9 mouse cellular contexts compared by ENCODE assay signal in genomic region chr8:47218021-47218420, GRCm38 (mm10).
DNase-seq lines count a peak whose midpoint lies in the region; ATAC-seq lines count a peak whose summit lies in the region.
"Had no signal": no experiment of that assay in that cellular context is flagged by ENCODE, and none has a peak within 500 bp of the region (broad histone marks: within the 10 kb centered on the region; RNA-seq: fewer than 3 reads in every experiment).

No protein-coding gene starts in this region.

- H3K27ac ChIP-seq in neural tube, embryonic 11.5 days (ENCODE audit: low read depth, low read length) = no peak overlapping the region
- no peak overlapping the region; the same call in 1 of the 2 replicates for H3K27ac ChIP-seq in embryonic facial prominence, embryonic 14.5 days (replicated peaks; ENCODE audit: low read depth, low read length)
- peak overlapping the region; percentile 7 for H3K27ac ChIP-seq in hindbrain, embryonic 11.5 days (ENCODE audit: low read depth, low read length)
- H3K27ac ChIP-seq in stomach, embryonic 15.5 days = no peak overlapping the region; the same call in 1 of the 2 replicates
- H3K27ac ChIP-seq: limb, embryonic 15.5 days had no signal

- H3K4me3 ChIP-seq in neural tube, embryonic 11.5 days (ENCODE audit: low read depth, low read length) = no peak overlapping the region
- no peak overlapping the region for H3K4me3 ChIP-seq in embryonic facial prominence, embryonic 14.5 days (ENCODE audit: low read depth, low read length)
- no peak overlapping the region for H3K4me3 ChIP-seq in hindbrain, embryonic 11.5 days (ENCODE audit: low read depth, low read length)
- no peak overlapping the region for H3K4me3 ChIP-seq in stomach, embryonic 15.5 days (replicated peaks)
- H3K4me3 ChIP-seq: limb, embryonic 15.5 days had no signal

- no peaks in the 10 kb centered on the region for H3K36me3 ChIP-seq in neural tube, embryonic 11.5 days (ENCODE audit: control insufficient read depth, insufficient read depth, low read length)
- no peaks in the 10 kb centered on the region for H3K36me3 ChIP-seq in embryonic facial prominence, embryonic 14.5 days (ENCODE audit: control insufficient read depth, insufficient read depth, low read length)
- H3K36me3 ChIP-seq in hindbrain, embryonic 11.5 days (ENCODE audit: control insufficient read depth, insufficient read depth, low read length) = no peaks in the 10 kb centered on the region
- H3K36me3 ChIP-seq in stomach, embryonic 15.5 days = no peaks in the 10 kb centered on the region
- H3K36me3 ChIP-seq: limb, embryonic 15.5 days had no signal

- 0 out of 2 replicates have a peak overlapping the region, but pooled peaks have one; percentile 23 for H3K9ac ChIP-seq in neural tube, embryonic 11.5 days (ENCODE audit: low read length)
- no peak overlapping the region for H3K9ac ChIP-seq in embryonic facial prominence, embryonic 14.5 days (ENCODE audit: low read depth, low read length)
- no peak overlapping the region; the same call in 1 of the 2 replicates for H3K9ac ChIP-seq in hindbrain, embryonic 11.5 days (ENCODE audit: low read depth, low read length)
- no peak overlapping the region for H3K9ac ChIP-seq in stomach, embryonic 15.5 days
- H3K9ac ChIP-seq: limb, embryonic 15.5 days had no signal

- peak; percentile 55; the same call in 1 of the 2 replicates for ATAC-seq in neural tube, embryonic 11.5 days (ENCODE audit: insufficient read depth, low FRiP score, low TSS enrichment)
- ATAC-seq in embryonic facial prominence, embryonic 14.5 days (ENCODE audit: low read depth) = peak; percentile 90
- ATAC-seq in hindbrain, embryonic 11.5 days (ENCODE audit: low FRiP score) = peak; percentile 68
- no peak for ATAC-seq in stomach, embryonic 15.5 days (ENCODE audit: insufficient read depth, low FRiP score, low read depth)

- no peaks in the 10 kb centered on the region for H3K27me3 ChIP-seq in neural tube, embryonic 11.5 days (ENCODE audit: control insufficient read depth, insufficient read depth, low read length)
- no peaks in the 10 kb centered on the region for H3K27me3 ChIP-seq in embryonic facial prominence, embryonic 14.5 days (replicated peaks; ENCODE audit: control insufficient read depth, insufficient read depth, low read length)
- H3K27me3 ChIP-seq in hindbrain, embryonic 11.5 days (ENCODE audit: control insufficient read depth, insufficient read depth, low read length) = no peaks in the 10 kb centered on the region
- H3K27me3 ChIP-seq in stomach, embryonic 15.5 days (replicated peaks) = no peaks in the 10 kb centered on the region
- H3K27me3 ChIP-seq: limb, embryonic 15.5 days had no signal

- DNase-seq in neural tube, embryonic 11.5 days (ENCODE audit: low spot score) = peak; percentile 51
- no peak for DNase-seq in neural tube, embryonic 10.5 days (ENCODE audit: extremely low spot score, low spot score)
- peak; percentile 62 for DNase-seq in embryonic facial prominence, embryonic 14.5 days (ENCODE audit: low spot score)
- DNase-seq in hindbrain, embryonic 11.5 days (ENCODE audit: low spot score) = peak; percentile 48
- no peak for DNase-seq in spleen, postnatal 10 days (ENCODE audit: low spot score in 2 of 2)
- DNase-seq in adrenal gland, postnatal 10 days = no peak
- DNase-seq: gastrocnemius, postnatal 10 days had no signal

- H3K4me2 ChIP-seq in neural tube, embryonic 11.5 days (ENCODE audit: low read depth) = no peak overlapping the region
- H3K4me2 ChIP-seq in embryonic facial prominence, embryonic 14.5 days (ENCODE audit: low read depth, low read length) = no peak overlapping the region
- H3K4me2 ChIP-seq in hindbrain, embryonic 11.5 days (replicated peaks; ENCODE audit: low read depth, low read length) = no peak overlapping the region
- H3K4me2 ChIP-seq in stomach, embryonic 15.5 days = 0 out of 2 replicates have a peak overlapping the region, but pooled peaks have one; percentile 8
- H3K4me2 ChIP-seq: limb, embryonic 15.5 days had no signal

- WGBS in neural tube, embryonic 11.5 days = 24% methylated on average over 8 of the region's 8 CpGs
- 39% methylated on average over 8 of the region's 8 CpGs for WGBS in embryonic facial prominence, embryonic 14.5 days
- 25% methylated on average over 8 of the region's 8 CpGs for WGBS in hindbrain, embryonic 11.5 days
- WGBS in stomach, embryonic 15.5 days = 46% methylated on average over 8 of the region's 8 CpGs

- no peaks in the 10 kb centered on the region for H3K9me3 ChIP-seq in neural tube, embryonic 11.5 days (ENCODE audit: control insufficient read depth, low read length)
- no peaks in the 10 kb centered on the region for H3K9me3 ChIP-seq in embryonic facial prominence, embryonic 14.5 days (ENCODE audit: control insufficient read depth, low read length)
- no peaks in the 10 kb centered on the region for H3K9me3 ChIP-seq in hindbrain, embryonic 11.5 days (ENCODE audit: control insufficient read depth, low read length)
- H3K9me3 ChIP-seq in stomach, embryonic 15.5 days = no peaks in the 10 kb centered on the region
- H3K9me3 ChIP-seq: limb, embryonic 15.5 days had no signal

- H3K4me1 ChIP-seq in neural tube, embryonic 11.5 days (ENCODE audit: control insufficient read depth, insufficient read depth, low read length) = peaks cover 27% of the 10 kb centered on the region
- no peaks in the 10 kb centered on the region for H3K4me1 ChIP-seq in embryonic facial prominence, embryonic 14.5 days (ENCODE audit: control insufficient read depth, insufficient read depth, low read length)
- peaks cover 3% of the 10 kb centered on the region for H3K4me1 ChIP-seq in hindbrain, embryonic 11.5 days (replicated peaks; ENCODE audit: control insufficient read depth, insufficient read depth, low read length)
- no peaks in the 10 kb centered on the region for H3K4me1 ChIP-seq in stomach, embryonic 15.5 days

Comparison
In these comparisons a context has a peak if more than half of its experiments do, and no peak if none do; other contexts are left out.
1. DNase-seq: peak in neural tube, embryonic 11.5 days (single experiment), embryonic facial prominence, embryonic 14.5 days (single experiment) and hindbrain, embryonic 11.5 days (single experiment); none in neural tube, embryonic 10.5 days (single experiment), spleen, postnatal 10 days (0 of 2) and adrenal gland, postnatal 10 days (single experiment).